Mouse (Mus musculus) adrenal gland, postnatal 14 days (tissue): Measurements from ENCODE around the gene Olfr715b. TPM values are rescaled to one million over a fixed set of nuclear protein-coding genes. Genes with fewer than 3 reads are reported as not detected.
"Not testable (repeated sequence)": the region's sequence is repeated elsewhere in the genome, so short reads cannot be mapped to it uniquely, and the experiment has no call there.

Experiments
- DNase-seq: peaks from one replicate; pipeline ENCODE4 v3.0.0; 2021; ENCODE audit warnings: mixed read lengths
- long read RNA-seq, 2 experiments: library from polyadenylated mRNA; stranded (forward); transcript quantifications; one replicate each; pipeline ENCODE4 v2.0.0; 2021
- total RNA-seq: library from RNA; stranded (reverse); gene quantifications from 2 replicates; pipeline ENCODE4 v1.2.3, GENCODE M21; 2021

Olfr715b gene
- not detected in 2 replicates for total RNA-seq
- long read RNA-seq, experiment 1: 0 reads
- long read RNA-seq, experiment 2: 0 reads

DNA sequence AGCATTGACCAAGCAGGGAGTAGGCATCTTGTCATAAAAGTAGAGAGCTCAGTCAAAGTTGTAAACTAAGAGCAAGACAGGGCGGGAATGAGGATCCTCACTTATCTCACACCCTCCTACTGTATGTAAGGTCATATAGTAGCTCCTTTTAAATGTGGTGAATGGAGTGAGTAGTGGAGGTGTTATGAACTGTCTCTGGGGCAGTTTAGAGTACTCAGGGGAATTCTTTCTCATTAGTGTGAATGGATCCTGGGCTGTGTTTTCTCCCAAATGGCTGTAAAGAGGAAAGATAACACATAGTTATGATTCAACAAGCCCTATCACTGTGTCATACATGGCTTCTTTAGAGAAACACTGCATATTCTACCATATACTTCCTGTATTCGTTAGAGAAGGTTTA, at the start of gene Olfr715b:
Olfr715b (minus strand) TSS at position 101 of the 400 bp plus-strand sequence.
- not testable (repeated sequence) for DNase-seq

DNA sequence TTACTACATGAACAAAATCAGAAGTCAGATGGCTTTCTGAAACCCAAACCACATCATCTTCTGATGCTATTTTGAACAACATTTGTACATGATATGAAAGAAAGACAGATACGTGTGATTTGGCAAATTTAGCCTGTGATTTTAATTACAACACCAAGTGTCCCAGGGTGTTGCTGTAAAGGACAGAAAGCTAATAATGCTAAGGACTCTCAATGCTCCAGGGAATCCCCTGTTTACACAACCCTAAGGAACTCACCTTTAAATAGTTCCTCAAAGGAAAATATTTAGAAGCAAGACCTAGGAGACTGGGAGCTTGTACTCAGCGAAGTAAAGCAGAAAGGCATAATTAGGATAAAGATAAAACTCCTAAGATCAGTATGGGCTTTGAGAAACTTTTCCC, 27.9 kb upstream of the Olfr715b start, which contains the start of gene Olfr716:
Olfr716 (plus strand) TSS at position 301 of the 400 bp plus-strand sequence.
- DNase-seq: not testable (repeated sequence)

DNA sequence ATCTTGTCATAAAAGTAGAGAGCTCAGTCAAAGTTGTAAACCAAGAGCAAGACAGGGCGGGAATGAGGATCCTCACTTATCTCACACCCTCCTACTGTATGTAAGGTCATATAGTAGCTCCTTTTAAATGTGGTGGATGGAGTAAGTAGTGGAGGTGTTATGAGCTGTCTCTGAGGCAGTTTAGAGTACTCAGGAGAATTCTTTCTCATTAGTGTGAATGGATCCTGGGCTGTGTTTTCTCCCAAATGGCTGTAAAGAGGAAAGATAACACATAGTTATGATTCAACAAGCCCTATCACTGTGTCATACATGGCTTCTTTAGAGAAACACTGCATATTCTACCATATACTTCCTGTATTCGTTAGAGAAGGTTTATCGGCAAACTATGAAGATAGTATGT, 20.8 kb upstream of the Olfr715b start, which contains the start of gene Olfr715:
Olfr715 (minus strand) TSS at position 101 of the 400 bp plus-strand sequence.
- DNase-seq: not testable (repeated sequence)

DNA sequence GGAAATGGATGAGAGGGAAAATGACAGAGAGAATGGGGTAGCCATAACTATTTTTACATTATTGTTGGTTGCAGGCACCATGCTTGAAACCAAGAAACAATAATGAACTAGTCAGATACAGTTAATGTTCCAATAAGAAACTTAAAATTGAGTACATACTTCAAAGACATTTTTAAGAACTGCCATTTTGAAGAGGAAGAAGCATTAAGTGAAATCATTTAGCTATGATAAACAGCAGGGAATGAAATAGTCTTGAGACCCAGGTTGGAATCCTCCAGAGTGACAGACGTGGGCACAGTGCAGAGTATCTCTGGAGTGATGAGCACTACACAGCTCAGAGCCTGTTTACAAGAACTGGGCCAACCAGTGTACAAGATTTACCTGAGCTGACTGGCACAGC, 17.2 kb downstream of the Olfr715b start, which contains the start of gene Olfr17:
Olfr17 (plus strand) TSS at position 301 of the 400 bp plus-strand sequence.
- DNase-seq: no peak

DNA sequence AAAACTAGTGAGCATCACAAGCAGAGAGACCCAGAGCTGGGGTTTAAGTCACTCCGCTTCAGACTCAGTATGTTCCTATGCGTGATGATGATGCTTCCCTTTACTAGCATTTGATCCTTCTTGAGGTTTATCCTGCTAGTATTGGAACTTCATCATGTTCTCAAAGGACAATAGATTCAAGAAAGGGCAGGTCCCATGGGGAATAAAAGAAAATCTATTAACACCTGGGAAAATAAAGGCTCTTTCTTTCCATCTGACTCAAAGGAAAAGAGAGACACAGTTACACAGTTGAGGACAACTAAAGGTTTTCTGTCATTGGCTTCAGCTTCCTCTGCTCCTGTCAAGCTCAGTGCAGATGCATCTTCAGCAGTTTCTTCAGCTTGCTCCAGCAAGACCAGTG, 39.5 kb downstream of the Olfr715b start, which contains the start of gene Olfr714:
Olfr714 (plus strand) TSS at position 301 of the 400 bp plus-strand sequence.
- no peak for DNase-seq

Other genes starting within 250 kb of the Olfr715b start
- gene Olfr704, start 247.2 kb downstream of the Olfr715b start, total RNA-seq: not detected in 2 replicates
- not detected in 2 replicates for gene Olfr705, start 233.5 kb downstream of the Olfr715b start, total RNA-seq
- not detected in 2 replicates for gene Olfr706, start 222.2 kb downstream of the Olfr715b start, total RNA-seq
- not detected in 2 replicates for gene Olfr707, start 209.1 kb downstream of the Olfr715b start, total RNA-seq
- gene Olfr1532-ps1, start 202.4 kb downstream of the Olfr715b start, total RNA-seq: not detected in 2 replicates
- gene Olfr709-ps1, start 178.2 kb downstream of the Olfr715b start, total RNA-seq: 0.11 TPM in 2 replicates
- gene Olfr710, start 162.1 kb downstream of the Olfr715b start, total RNA-seq: not detected in 2 replicates
- 0.26 TPM in 1 of 2 replicates, not detected in the other for gene Olfr6, start 146.4 kb downstream of the Olfr715b start, total RNA-seq
- gene Olfr711, start 134.9 kb downstream of the Olfr715b start, total RNA-seq: not detected in 2 replicates
- gene Olfr2, start 104.3 kb downstream of the Olfr715b start, total RNA-seq: not detected in 2 replicates
- gene Olfr713, start 79.2 kb downstream of the Olfr715b start, total RNA-seq: not detected in 2 replicates
- not detected in 2 replicates for gene Olfr714, start 39.4 kb downstream of the Olfr715b start, total RNA-seq
- not detected in 2 replicates for gene Olfr17, start 17.1 kb downstream of the Olfr715b start, total RNA-seq
- gene Olfr715, start 20.7 kb upstream of the Olfr715b start, total RNA-seq: not detected in 2 replicates
- gene Olfr716, start 28.0 kb upstream of the Olfr715b start, total RNA-seq: not detected in 2 replicates
- not detected in 2 replicates for gene Nlrp14, start 56.6 kb upstream of the Olfr715b start, total RNA-seq
- not detected in 2 replicates for gene Rbmxl2, start 99.1 kb upstream of the Olfr715b start, total RNA-seq